Mouse (Mus musculus) brain, embryonic 18.5 days (tissue): ENCODE data around the gene Gm13697.
"Not testable (repeated sequence)": the region's sequence is repeated elsewhere in the genome, so short reads cannot be mapped to it uniquely, and the experiment has no call there.

ENCODE experiments used
- DNase-seq: peaks from one replicate; pipeline ENCODE4 v3.0.0-alpha.2; 2012; ENCODE audit warnings: low read depth, low spot score

Gm13697 gene

DNA sequence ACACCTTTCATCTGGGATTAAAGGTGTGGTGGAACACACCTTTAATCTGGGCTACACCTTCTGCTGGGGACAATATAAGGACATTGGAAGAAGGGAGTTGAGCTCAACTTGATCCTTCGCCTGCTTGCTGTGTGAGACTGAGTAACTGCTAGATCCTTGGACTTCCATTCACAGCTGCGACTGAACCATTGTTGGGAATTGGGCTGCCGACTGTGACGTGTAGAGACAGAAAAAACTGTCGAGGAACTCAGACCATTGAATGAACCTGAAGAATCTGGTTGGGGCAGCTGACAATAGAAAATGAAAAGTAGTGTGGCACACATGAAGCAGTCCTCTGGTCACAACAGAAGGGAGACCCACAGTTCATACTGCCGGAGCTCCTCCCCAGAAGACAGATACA is at the start of gene Gm13697:
Gene Gm13697 (plus strand): TSS at position 301 of the 400 bp plus-strand sequence.
- DNase-seq = not testable (repeated sequence)

DNA sequence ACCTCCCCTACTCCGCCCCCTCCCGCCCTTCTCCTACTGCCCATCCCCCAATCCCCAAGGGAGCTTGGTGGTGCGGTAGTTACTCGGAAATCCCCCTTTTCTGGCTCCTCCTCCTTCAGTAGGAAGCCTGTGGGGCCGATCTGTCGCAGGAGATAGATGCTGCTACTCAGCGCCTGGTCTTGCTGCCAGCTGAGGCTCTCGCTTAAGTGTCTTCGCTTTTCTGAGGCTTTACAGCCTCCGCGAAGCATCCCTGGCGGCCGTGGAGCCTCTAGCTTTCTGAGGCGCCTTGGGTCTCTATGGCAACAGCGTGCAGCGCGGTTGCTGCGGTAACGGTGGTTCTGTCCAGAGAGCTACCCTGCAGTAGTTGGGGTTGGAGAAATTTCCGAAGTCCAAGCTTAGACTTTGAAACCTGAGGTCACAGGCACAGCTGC is 43.6 kb upstream of the Gm13697 start, which contains the start of gene Zswim2:
Gene Zswim2 (minus strand): TSS at position 298 of the 431 bp plus-strand sequence.
- peak; percentile 70 for DNase-seq

DNA sequence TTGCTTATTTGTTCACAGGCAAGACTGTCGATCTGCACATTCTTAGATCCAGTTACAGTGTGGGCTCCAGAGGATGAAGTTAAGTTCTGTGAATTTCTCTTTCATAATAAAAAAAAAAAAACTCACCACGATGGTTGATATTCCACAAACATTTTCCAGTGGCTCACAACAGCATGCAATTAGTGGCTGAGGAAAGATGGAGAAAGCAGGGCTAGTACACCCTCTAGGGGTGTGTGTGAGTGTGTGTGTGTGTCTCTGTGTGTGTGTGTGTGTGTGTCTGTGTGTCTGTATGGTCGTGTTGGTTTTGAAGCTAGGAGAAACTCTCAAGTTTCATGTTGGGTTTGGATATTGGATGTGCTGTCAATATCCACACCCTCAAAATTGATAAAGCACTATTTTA is 43.2 kb upstream of the Gm13697 start:
- no peak for DNase-seq

DNA sequence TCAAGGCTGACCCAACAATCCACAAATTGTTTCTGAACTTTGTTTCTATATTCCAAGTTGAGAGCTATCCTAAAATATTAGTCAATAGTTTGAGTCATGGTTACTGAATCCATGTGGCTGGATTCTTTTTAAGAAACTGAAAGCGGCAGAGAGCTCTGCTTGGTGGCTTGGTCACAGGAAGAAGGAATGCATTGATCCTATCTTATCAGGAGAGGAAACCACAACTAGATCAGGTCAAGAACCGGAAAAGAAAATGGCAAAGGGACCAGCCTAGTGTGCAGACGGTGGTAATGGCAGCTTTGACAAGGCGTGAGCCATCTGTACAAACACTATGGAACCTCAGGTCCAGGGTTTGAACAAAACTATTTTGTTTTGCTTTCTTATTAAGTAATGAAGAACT is 42.8 kb upstream of the Gm13697 start:
- no peak for DNase-seq

DNA sequence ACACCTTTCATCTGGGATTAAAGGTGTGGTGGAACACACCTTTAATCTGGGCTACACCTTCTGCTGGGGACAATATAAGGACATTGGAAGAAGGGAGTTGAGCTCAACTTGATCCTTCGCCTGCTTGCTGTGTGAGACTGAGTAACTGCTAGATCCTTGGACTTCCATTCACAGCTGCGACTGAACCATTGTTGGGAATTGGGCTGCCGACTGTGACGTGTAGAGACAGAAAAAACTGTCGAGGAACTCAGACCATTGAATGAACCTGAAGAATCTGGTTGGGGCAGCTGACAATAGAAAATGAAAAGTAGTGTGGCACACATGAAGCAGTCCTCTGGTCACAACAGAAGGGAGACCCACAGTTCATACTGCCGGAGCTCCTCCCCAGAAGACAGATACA is 29.1 kb upstream of the Gm13697 start, which contains the start of gene Gm13698:
Gene Gm13698 (plus strand): TSS at position 301 of the 400 bp plus-strand sequence.
- not testable (repeated sequence) for DNase-seq

DNA sequence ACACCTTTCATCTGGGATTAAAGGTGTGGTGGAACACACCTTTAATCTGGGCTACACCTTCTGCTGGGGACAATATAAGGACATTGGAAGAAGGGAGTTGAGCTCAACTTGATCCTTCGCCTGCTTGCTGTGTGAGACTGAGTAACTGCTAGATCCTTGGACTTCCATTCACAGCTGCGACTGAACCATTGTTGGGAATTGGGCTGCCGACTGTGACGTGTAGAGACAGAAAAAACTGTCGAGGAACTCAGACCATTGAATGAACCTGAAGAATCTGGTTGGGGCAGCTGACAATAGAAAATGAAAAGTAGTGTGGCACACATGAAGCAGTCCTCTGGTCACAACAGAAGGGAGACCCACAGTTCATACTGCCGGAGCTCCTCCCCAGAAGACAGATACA is 23.3 kb upstream of the Gm13697 start, which contains the start of gene Gm13693:
Gene Gm13693 (plus strand): TSS at position 301 of the 400 bp plus-strand sequence.
- not testable (repeated sequence) for DNase-seq

DNA sequence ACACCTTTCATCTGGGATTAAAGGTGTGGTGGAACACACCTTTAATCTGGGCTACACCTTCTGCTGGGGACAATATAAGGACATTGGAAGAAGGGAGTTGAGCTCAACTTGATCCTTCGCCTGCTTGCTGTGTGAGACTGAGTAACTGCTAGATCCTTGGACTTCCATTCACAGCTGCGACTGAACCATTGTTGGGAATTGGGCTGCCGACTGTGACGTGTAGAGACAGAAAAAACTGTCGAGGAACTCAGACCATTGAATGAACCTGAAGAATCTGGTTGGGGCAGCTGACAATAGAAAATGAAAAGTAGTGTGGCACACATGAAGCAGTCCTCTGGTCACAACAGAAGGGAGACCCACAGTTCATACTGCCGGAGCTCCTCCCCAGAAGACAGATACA is 17.5 kb upstream of the Gm13697 start, which contains the start of gene Gm13695:
Gene Gm13695 (plus strand): TSS at position 301 of the 400 bp plus-strand sequence.
- not testable (repeated sequence) for DNase-seq

DNA sequence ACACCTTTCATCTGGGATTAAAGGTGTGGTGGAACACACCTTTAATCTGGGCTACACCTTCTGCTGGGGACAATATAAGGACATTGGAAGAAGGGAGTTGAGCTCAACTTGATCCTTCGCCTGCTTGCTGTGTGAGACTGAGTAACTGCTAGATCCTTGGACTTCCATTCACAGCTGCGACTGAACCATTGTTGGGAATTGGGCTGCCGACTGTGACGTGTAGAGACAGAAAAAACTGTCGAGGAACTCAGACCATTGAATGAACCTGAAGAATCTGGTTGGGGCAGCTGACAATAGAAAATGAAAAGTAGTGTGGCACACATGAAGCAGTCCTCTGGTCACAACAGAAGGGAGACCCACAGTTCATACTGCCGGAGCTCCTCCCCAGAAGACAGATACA is 11.7 kb upstream of the Gm13697 start, which contains the start of gene Gm13696:
Gene Gm13696 (plus strand): TSS at position 301 of the 400 bp plus-strand sequence.
- DNase-seq = not testable (repeated sequence)

DNA sequence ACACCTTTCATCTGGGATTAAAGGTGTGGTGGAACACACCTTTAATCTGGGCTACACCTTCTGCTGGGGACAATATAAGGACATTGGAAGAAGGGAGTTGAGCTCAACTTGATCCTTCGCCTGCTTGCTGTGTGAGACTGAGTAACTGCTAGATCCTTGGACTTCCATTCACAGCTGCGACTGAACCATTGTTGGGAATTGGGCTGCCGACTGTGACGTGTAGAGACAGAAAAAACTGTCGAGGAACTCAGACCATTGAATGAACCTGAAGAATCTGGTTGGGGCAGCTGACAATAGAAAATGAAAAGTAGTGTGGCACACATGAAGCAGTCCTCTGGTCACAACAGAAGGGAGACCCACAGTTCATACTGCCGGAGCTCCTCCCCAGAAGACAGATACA is 5.9 kb upstream of the Gm13697 start, which contains the start of gene Gm13694:
Gene Gm13694 (plus strand): TSS at position 301 of the 400 bp plus-strand sequence.
- not testable (repeated sequence) for DNase-seq

DNA sequence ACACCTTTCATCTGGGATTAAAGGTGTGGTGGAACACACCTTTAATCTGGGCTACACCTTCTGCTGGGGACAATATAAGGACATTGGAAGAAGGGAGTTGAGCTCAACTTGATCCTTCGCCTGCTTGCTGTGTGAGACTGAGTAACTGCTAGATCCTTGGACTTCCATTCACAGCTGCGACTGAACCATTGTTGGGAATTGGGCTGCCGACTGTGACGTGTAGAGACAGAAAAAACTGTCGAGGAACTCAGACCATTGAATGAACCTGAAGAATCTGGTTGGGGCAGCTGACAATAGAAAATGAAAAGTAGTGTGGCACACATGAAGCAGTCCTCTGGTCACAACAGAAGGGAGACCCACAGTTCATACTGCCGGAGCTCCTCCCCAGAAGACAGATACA is 5.7 kb downstream of the Gm13697 start, which contains the start of gene Gm13691:
Gene Gm13691 (plus strand): TSS at position 301 of the 400 bp plus-strand sequence.
- DNase-seq = not testable (repeated sequence)

DNA sequence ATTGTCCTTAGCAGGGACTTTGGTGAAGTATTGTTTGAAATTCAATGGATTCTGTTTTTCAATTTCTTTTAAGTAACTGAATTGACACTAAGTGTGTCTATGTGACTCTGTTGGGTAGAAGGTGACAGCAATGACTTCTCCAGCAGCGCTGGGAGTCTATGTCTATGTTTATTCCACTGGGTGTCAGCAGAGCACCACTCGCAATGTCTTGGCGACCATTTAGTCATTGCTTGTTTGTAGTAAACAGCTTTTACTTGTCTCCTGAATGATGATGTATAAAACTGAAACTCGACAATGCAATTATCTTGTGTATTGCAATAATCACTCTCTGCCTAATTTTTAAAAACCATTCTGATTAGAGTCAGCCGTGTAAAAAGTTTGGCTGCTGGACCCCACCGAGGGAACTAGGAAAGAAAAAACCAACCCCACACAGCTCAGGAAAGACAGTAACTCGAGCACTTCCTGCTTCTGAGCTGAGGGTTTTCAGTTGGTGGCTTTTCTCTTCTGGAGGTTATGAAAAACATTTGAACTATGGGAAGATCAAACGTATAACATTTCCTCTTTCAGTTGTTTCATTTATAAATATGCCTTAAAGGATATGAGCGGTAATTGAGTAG is 9.2 kb downstream of the Gm13697 start:
- DNase-seq = not testable (repeated sequence)

DNA sequence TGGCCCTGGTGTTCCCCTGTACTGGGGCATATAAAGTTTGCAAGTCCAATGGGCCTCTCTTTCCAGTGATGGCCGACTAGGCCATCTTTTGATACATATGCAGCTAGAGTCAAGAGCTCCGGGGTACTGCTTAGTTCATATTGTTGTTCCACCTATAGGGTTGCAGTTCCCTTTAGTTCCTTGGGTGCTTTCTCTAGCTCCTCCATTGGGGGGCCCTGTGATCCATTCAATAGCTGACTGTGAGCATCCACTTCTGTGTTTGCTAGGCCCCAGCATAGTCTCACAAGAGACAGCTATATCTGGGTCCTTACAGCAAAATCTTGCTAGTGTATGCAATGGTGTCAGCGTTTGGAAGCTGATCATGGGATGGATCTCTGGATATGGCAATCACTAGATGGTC is 10.0 kb downstream of the Gm13697 start:
- not testable (repeated sequence) for DNase-seq

DNA sequence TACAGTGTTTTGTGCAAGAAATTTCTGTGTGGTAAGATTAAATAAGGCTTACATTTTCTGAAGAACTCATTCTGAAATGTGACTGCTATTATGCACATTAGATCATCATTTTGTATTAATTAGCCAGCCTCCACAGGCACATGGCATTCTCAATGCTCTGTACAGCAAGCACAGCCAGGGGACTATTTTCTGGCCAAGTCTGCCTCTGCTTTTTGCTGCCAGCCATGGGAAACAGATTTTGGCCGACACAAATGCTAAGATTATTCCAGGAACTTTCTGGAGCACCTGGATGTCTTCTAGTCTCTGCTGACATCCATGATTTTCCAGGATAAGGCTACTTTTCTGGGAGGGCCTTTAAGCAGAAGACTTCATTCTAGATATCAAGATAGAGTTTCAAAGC is 24.4 kb downstream of the Gm13697 start:
- DNase-seq = no peak

DNA sequence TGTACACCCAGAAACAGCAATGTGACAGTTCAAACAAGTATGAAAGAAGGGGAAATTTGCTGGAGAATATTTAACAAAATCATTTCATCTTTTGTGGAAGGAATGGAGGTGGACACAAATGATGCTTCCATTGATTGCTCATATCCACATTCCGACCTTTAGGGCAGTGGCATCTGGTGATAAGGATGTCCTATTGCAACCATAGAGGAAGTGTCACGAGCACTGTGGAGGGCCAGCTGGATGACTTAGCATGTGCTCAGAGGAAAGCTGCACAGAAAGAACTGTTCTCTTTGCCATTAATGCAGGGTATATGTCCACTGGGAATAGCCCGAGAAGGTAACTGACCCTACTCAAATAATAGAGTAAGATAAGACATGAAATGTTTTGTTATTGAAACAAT is 25.3 kb downstream of the Gm13697 start:
- DNase-seq = no peak

DNA sequence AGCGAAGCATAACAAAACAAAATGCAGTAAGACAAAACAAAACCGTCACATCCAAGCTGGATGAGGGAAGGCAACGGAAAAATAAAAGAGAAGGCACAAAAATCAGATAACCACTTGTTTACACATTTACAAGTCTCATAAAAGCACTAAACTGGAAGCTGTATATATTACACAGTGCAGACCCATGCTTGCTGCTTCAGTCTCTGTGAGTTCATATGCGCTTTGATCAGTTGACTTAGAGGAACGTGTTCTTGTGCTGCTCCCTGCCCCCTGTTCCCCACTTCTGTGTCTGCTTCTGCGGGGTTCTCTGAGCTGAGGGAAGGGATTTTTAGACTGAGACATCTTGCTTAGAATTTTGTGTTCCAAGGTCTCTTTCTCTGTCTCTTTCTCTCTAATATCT is 30.0 kb downstream of the Gm13697 start:
- DNase-seq = no peak

DNA sequence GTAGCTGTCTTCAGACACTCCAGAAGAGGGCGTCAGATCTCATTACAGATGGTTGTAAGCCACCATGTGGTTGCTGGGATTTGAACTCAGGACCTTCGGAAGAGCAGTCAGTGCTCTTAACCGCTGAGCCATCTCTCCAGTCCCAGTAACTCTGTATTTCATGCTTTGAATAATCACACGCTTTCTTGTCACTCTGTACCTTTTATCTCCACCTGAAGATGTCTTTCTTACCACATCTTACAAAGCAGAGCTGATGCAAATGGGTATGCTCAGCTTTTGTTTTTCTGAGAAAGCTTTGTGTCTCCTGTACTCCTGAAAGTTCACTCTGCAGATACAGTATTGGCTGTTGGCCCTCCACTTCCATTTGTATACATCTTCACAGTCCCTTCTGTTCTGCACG is 31.7 kb downstream of the Gm13697 start:
- not testable (repeated sequence) for DNase-seq

DNA sequence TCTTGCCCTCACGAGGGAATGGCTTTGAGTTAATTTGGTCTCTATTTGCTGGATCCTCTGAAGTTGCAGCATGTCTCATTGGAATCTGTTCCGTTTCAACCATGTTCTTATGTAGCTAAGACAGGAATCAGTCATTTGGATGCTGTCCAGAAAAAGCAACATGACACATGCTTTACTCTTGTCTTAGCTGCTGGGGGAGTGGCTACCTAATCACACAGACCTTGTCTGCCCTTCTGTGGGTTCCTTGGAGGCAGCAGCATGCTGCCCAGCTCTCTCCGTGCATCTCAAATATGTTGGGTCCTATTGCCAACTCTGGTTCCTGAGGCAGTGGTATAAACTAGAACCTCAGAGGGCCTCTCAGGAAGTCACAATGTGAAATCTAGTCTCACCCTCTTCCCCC is 33.8 kb downstream of the Gm13697 start:
- no peak for DNase-seq

DNA sequence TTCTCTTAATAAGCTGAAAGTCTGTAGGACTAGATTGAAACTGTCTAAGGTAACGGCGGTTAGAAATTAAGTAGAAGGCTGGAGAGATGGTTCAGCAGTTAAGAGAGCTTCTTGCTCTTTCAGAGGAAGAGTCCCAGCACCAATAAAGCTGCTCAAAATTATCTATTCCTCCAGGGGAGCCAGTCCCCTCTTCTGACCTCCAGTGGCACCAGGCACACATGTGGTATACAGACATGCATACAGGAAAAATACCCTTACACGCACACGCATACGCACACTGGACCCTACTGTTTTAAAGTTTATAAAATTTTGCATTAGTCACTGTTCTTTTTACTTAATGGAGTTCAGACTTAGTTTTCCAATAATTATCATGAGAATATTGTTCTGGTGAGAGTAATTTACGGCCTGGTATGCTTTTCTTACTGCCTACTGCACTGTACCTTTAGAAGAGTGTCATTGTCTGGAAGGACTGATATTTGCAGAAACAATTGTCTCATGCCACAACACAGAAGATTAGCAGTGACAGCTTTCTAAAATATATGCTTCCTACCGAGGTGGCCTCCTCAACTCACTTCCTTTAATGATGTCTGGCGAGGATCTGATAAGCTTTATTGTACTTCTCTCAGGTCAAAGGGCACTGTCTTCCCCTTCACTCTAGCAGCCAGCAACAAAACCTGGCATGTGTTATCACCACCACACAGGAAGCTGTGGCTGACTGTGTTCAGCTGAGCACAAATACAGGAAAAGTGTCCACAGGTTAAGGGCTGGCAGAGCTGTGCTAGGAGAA is 35.2 kb downstream of the Gm13697 start:
- no peak for DNase-seq

DNA sequence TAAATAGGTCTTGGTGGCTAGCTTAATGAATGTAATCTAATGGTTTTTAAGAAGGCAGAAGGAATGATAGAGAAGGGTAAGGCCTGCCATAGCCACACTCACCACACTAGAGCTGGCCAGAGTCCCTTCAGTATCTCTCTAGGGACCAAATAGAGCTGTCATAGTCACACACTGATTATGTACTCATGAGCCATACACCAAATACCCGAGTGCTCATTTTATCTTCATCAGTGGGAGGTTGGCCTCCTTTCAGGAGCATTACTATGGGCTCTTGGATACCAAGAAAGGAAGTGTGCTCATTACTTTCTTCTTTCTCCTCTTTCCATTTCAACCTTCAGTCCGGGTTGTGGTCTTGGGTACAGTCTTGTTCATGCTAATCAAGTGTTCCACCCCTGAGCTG is 37.4 kb downstream of the Gm13697 start:
- DNase-seq = no peak

DNA sequence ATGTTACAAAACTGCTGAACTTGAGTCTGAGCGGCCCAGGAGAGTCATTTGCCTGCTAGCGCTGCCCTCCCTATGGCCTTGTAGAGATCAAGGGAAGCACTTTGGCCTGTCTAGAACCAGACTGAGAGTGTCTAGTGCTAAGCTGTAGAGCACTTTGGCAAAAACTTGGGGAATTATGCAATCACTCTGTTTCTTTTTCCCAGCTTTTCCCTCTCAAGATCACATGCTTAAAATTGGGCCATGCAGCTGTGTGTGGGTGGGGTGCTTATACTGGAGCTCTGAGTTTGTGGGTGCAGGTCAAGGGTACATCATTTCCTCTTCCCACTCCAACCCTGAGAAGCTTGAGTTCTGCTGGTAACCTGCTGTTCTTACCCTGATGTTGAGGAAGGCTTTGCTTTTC is 38.4 kb downstream of the Gm13697 start:
- no peak for DNase-seq

DNA sequence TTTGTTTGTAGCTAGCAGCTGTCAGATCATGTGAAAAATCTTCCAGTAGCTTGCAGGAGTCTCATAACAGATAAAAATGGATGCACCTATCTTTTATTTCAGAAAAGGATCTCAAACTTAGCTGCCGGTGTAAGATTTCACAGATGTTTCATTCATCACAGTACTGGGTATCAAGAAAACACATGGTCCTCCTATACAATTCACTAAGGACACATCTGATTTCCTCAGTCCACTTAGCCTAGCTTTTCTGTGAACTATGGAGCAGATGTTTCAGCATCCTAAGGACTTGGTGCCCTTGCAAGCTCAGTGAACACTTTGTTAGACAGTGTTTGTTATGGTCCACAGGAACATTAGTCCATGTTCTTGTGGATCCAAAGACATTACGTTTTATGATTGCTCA is 38.8 kb downstream of the Gm13697 start:
- DNase-seq = no peak

DNA sequence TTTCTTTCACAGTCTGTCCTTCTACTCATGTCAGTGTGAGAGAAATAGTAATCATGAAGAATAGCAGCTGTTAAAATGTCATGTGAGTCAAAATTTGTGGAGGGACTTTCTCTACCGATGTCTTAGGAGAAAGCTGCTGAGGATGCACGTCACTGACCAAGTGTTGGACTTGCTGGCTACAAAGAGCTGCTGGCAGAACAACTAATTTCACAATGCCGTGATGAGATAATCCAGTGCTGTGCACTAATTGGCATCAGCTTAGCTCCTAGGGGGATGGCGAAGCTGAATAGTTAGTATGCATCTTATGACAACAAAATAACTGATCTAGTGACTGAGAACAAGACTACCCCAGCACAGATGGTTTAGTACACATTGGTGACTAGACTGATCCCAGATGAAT is 40.7 kb downstream of the Gm13697 start:
- no peak for DNase-seq
